Mouse (Mus musculus) gastrocnemius, postnatal 14 days (tissue): ENCODE data around the gene Commd8. TPM values are rescaled to one million over a fixed set of nuclear protein-coding genes. Genes with fewer than 3 reads are reported as not detected.
"Not testable (repeated sequence)": the region's sequence is repeated elsewhere in the genome, so short reads cannot be mapped to it uniquely, and the experiment has no call there.

ENCODE experiments used
- DNase-seq: peaks from one replicate; pipeline ENCODE4 v3.0.0; 2021; ENCODE audit warnings: mixed read lengths
- intact Hi-C: fragments of 180-260 bp; cut with DNase I; formaldehyde crosslinking; loops from one replicate; pipeline ENCODE4 v1.15.1; 2025; ENCODE audit warnings: low total_unique reads
- total RNA-seq, 2 experiments: library from RNA; stranded (reverse); gene quantifications; 2 replicates each; pipeline ENCODE4 v1.2.3; 2021

The Commd8 gene
- total RNA-seq, 2 experiments from 2014 or later: 26.9 to 29.6 TPM

GRCm38 (mm10) chr5:72173521-72173920, 5.5 kb upstream of the Commd8 start:
- no peak for DNase-seq
- intact Hi-C loops: loop anchor here (1.0 kb wide), 1 partner anchor 95 kb away; no protein-coding TSS in a partner anchor

- intact Hi-C loops: loop anchor here (1.0 kb wide), 1 partner anchor 96 kb away; no protein-coding TSS in a partner anchor
- DNase-seq: no peak
These were observed 4.7 kb upstream of the Commd8 start for GRCm38 (mm10) chr5:72172675-72173074.

- intact Hi-C loops: no loop called here
- DNase-seq: no peak
These were observed 2.1 kb upstream of the Commd8 start for GRCm38 (mm10) chr5:72170067-72170466.

GRCm38 (mm10) chr5:72168285-72168621, 264 bp upstream of the Commd8 start:
- intact Hi-C loops: no loop called here
- no peak for DNase-seq

- intact Hi-C loops: no loop called here
These were observed 3.6 kb downstream of the Commd8 start for GRCm38 (mm10) chr5:72164386-72164785.

GRCm38 (mm10) chr5:72162855-72163254, 5.1 kb downstream of the Commd8 start:
- DNase-seq: no peak
- intact Hi-C loops: no loop called here

More at GRCm38 (mm10) chr5:72164386-72164785, 3.6 kb downstream of the Commd8 start:
- DNase-seq: no peak

- intact Hi-C loops: no loop called here
- DNase-seq: no peak
These were observed 7.1 kb downstream of the Commd8 start for GRCm38 (mm10) chr5:72160781-72161485.

- DNase-seq: no peak
- intact Hi-C loops: no loop called here
These were observed 8.5 kb downstream of the Commd8 start for GRCm38 (mm10) chr5:72159537-72159936.

- intact Hi-C loops: no loop called here
- DNase-seq: no peak
These were observed 9.3 kb downstream of the Commd8 start for GRCm38 (mm10) chr5:72158667-72159066.

GRCm38 (mm10) chr5:72156598-72156997, 11.4 kb downstream of the Commd8 start:
- no peak for DNase-seq
- intact Hi-C loops: no loop called here

GRCm38 (mm10) chr5:72155686-72156085, 12.3 kb downstream of the Commd8 start:
- DNase-seq, intact Hi-C loops: not testable (repeated sequence)

GRCm38 (mm10) chr5:72150870-72151269, 17.1 kb downstream of the Commd8 start:
- intact Hi-C loops: no loop called here
- no peak for DNase-seq

GRCm38 (mm10) chr5:72148679-72149078, 19.3 kb downstream of the Commd8 start:
- intact Hi-C loops: no loop called here
- no peak for DNase-seq

- intact Hi-C loops: no loop called here
- DNase-seq: no peak
These were observed 28.4 kb downstream of the Commd8 start for GRCm38 (mm10) chr5:72139619-72140018.

- intact Hi-C loops: no loop called here
- no peak for DNase-seq
These were observed 29.7 kb downstream of the Commd8 start for GRCm38 (mm10) chr5:72138256-72138655.

- intact Hi-C loops: no loop called here
- DNase-seq: no peak
These were observed 34.1 kb downstream of the Commd8 start for GRCm38 (mm10) chr5:72133906-72134305.

- no peak for DNase-seq
- intact Hi-C loops: no loop called here
These were observed 41.3 kb downstream of the Commd8 start for GRCm38 (mm10) chr5:72126681-72127080.

- DNase-seq: no peak
- intact Hi-C loops: no loop called here
These were observed 45.5 kb downstream of the Commd8 start for GRCm38 (mm10) chr5:72122414-72123037.
